Mouse (Mus musculus): ENCODE measurements around the gene Macrod1. TPM values are rescaled to one million over a fixed set of nuclear protein-coding genes. Genes with fewer than 3 reads are reported as not detected.

Macrod1 gene
- polyA plus RNA-seq, 1 experiment: 33.8 TPM

- Histone ChIP-seq H3K27ac (ENCODE audit: insufficient read depth, low read length) (no peak overlapping the region), H3K4me3 (replicated peaks; ENCODE audit: insufficient read depth, low read depth, low read length) (no peak overlapping the region), H3K27me3 (ENCODE audit: control insufficient read depth, insufficient read depth, low read length) (no peaks in the 10 kb centered on the region), H3K4me1 (ENCODE audit: control insufficient read depth, insufficient read depth, low read length) (0 out of 2 replicates have a peak, but pooled peaks cover 6% of the 10 kb centered on the region)
- DNase-seq: no peak
- TF ChIP-seq POLR2A (IDR thresholded peaks at IDR 0.05; ENCODE audit: borderline replicate concordance, insufficient read depth, low read length) (no peak), CTCF (IDR thresholded peaks at IDR 0.05; ENCODE audit: borderline replicate concordance, insufficient read depth, low read depth, low read length) (no peak)
- WGBS: 63% methylated on average over 2 of the region's 2 CpGs
Measured at GRCm38 (mm10) chr19:7192561-7192967, 136.0 kb downstream of the Macrod1 start.

- no peak for TF ChIP-seq POLR2A (IDR thresholded peaks at IDR 0.05; ENCODE audit: borderline replicate concordance, insufficient read depth, low read length)
- peak; percentile 95 for TF ChIP-seq CTCF (IDR thresholded peaks at IDR 0.05; ENCODE audit: borderline replicate concordance, insufficient read depth, low read depth, low read length)
- H3K27ac ChIP-seq (ENCODE audit: insufficient read depth, low read length): no peak overlapping the region
- H3K27me3 ChIP-seq (ENCODE audit: control insufficient read depth, insufficient read depth, low read length): no peaks in the 10 kb centered on the region
- DNase-seq: peak; percentile 68 to 79
- H3K4me1 ChIP-seq (ENCODE audit: control insufficient read depth, insufficient read depth, low read length): 0 out of 2 replicates have a peak, but pooled peaks cover 6% of the 10 kb centered on the region
- no peak overlapping the region for H3K4me3 ChIP-seq (replicated peaks; ENCODE audit: insufficient read depth, low read depth, low read length)
- 12% methylated on average over 33 of the region's 33 CpGs for WGBS
Measured at GRCm38 (mm10) chr19:7195900-7196728, 139.5 kb downstream of the Macrod1 start.

- WGBS: 33% methylated on average over 17 of the region's 17 CpGs
- H3K4me3 ChIP-seq (replicated peaks; ENCODE audit: insufficient read depth, low read depth, low read length): no peak overlapping the region
- no peaks in the 10 kb centered on the region for H3K27me3 ChIP-seq (ENCODE audit: control insufficient read depth, insufficient read depth, low read length)
- H3K27ac ChIP-seq (ENCODE audit: insufficient read depth, low read length): no peak overlapping the region
- 0 out of 2 replicates have a peak, but pooled peaks cover 6% of the 10 kb centered on the region for H3K4me1 ChIP-seq (ENCODE audit: control insufficient read depth, insufficient read depth, low read length)
- no peak for TF ChIP-seq POLR2A (IDR thresholded peaks at IDR 0.05; ENCODE audit: borderline replicate concordance, insufficient read depth, low read length)
- TF ChIP-seq CTCF (IDR thresholded peaks at IDR 0.05; ENCODE audit: borderline replicate concordance, insufficient read depth, low read depth, low read length): no peak
- DNase-seq: no peak
Measured at GRCm38 (mm10) chr19:7196741-7197270, 140.2 kb downstream of the Macrod1 start.

GRCm38 (mm10) chr19:7197445-7197844, 140.8 kb downstream of the Macrod1 start:
- H3K27me3 ChIP-seq (ENCODE audit: control insufficient read depth, insufficient read depth, low read length): no peaks in the 10 kb centered on the region
- H3K4me1 ChIP-seq (ENCODE audit: control insufficient read depth, insufficient read depth, low read length): 0 out of 2 replicates have a peak, but pooled peaks cover 6% of the 10 kb centered on the region
- TF ChIP-seq CTCF (IDR thresholded peaks at IDR 0.05; ENCODE audit: borderline replicate concordance, insufficient read depth, low read depth, low read length) (no peak), POLR2A (IDR thresholded peaks at IDR 0.05; ENCODE audit: borderline replicate concordance, insufficient read depth, low read length) (no peak)
- H3K4me3 ChIP-seq (replicated peaks; ENCODE audit: insufficient read depth, low read depth, low read length): no peak overlapping the region
- 85% methylated on average over 9 of the region's 9 CpGs for WGBS
- DNase-seq: no peak
- no peak overlapping the region for H3K27ac ChIP-seq (ENCODE audit: insufficient read depth, low read length)

GRCm38 (mm10) chr19:7199089-7199488, 142.5 kb downstream of the Macrod1 start:
- no peak for DNase-seq
- Histone ChIP-seq H3K27ac (ENCODE audit: insufficient read depth, low read length) (no peak overlapping the region), H3K4me3 (replicated peaks; ENCODE audit: insufficient read depth, low read depth, low read length) (no peak overlapping the region), H3K4me1 (ENCODE audit: control insufficient read depth, insufficient read depth, low read length) (0 out of 2 replicates have a peak, but pooled peaks cover 6% of the 10 kb centered on the region), H3K27me3 (ENCODE audit: control insufficient read depth, insufficient read depth, low read length) (no peaks in the 10 kb centered on the region)
- WGBS: 89% methylated on average over 13 of the region's 13 CpGs
- TF ChIP-seq POLR2A (IDR thresholded peaks at IDR 0.05; ENCODE audit: borderline replicate concordance, insufficient read depth, low read length) (no peak), CTCF (IDR thresholded peaks at IDR 0.05; ENCODE audit: borderline replicate concordance, insufficient read depth, low read depth, low read length) (no peak)

GRCm38 (mm10) chr19:7200427-7200826, 143.8 kb downstream of the Macrod1 start:
- TF ChIP-seq CTCF (IDR thresholded peaks at IDR 0.05; ENCODE audit: borderline replicate concordance, insufficient read depth, low read depth, low read length): no peak
- no peak for TF ChIP-seq POLR2A (IDR thresholded peaks at IDR 0.05; ENCODE audit: borderline replicate concordance, insufficient read depth, low read length)

GRCm38 (mm10) chr19:7204898-7205297, 148.3 kb downstream of the Macrod1 start:
- no peak for TF ChIP-seq CTCF (IDR thresholded peaks at IDR 0.05; ENCODE audit: borderline replicate concordance, insufficient read depth, low read depth, low read length)
- no peak for TF ChIP-seq POLR2A (IDR thresholded peaks at IDR 0.05; ENCODE audit: borderline replicate concordance, insufficient read depth, low read length)
- Histone ChIP-seq H3K27ac (ENCODE audit: insufficient read depth, low read length) (peak overlapping the region; percentile 28; the same call in 1 of the 2 replicates), H3K27me3 (ENCODE audit: control insufficient read depth, insufficient read depth, low read length) (no peaks in the 10 kb centered on the region), H3K4me1 (ENCODE audit: control insufficient read depth, insufficient read depth, low read length) (peaks cover 3% of the 10 kb centered on the region; the same call in 1 of the 2 replicates), H3K4me3 (replicated peaks; ENCODE audit: insufficient read depth, low read depth, low read length) (peak overlapping the region; percentile 94)
- WGBS: 68% methylated on average over 2 of the region's 2 CpGs
- DNase-seq: no peak

More at GRCm38 (mm10) chr19:7200427-7200826, 143.8 kb downstream of the Macrod1 start:
- DNase-seq: no peak
- Histone ChIP-seq H3K27me3 (ENCODE audit: control insufficient read depth, insufficient read depth, low read length) (no peaks in the 10 kb centered on the region), H3K27ac (ENCODE audit: insufficient read depth, low read length) (no peak overlapping the region), H3K4me3 (replicated peaks; ENCODE audit: insufficient read depth, low read depth, low read length) (no peak overlapping the region), H3K4me1 (ENCODE audit: control insufficient read depth, insufficient read depth, low read length) (peaks cover 9% of the 10 kb centered on the region; the same call in 1 of the 2 replicates)
- WGBS: 52% methylated on average over 1 of the region's 1 CpGs
